28 mouse cellular contexts compared by ENCODE assay signal in genomic region chrX:7904441-7904840, GRCm38 (mm10). TPM values are rescaled to one million over a fixed set of nuclear protein-coding genes. Genes with fewer than 3 reads are reported as not detected.
DNase-seq lines count a peak whose midpoint lies in the region.
"Had no signal": no experiment of that assay in that cellular context is flagged by ENCODE, and none has a peak within 500 bp of the region (broad histone marks: within the 10 kb centered on the region; RNA-seq: fewer than 3 reads in every experiment).

No protein-coding gene starts in this region.

- peak; percentile 48 to 82 for DNase-seq in adrenal gland, adult (ENCODE audit: inconsistent age in 2 of 2, low spot score in 1 of 2)
- no peak for DNase-seq in adrenal gland, postnatal 4 days (ENCODE audit: low spot score in 2 of 2)
- DNase-seq in adrenal gland, adult 2 months: peak; percentile 52
- DNase-seq in adrenal gland, postnatal 25 days: no peak
- DNase-seq in adrenal gland, postnatal 10 days: peak; percentile 18
- no peak for DNase-seq in adrenal gland, adult 8-10 months
- DNase-seq: adrenal gland, postnatal 14 days; B cell, adult 2 months; cerebellum, adult 11 months; cerebellum, adult 11-12 months; cerebellum, adult 18-20 months; cerebellum, adult 2 months; cerebellum, adult 8-10 months; cerebellum, adult 9-10 months; cerebellum, adult 9-11 months; cerebellum, postnatal 10 days; cerebellum, postnatal 14 days had no signal

RNA-seq across cellular contexts. Expression of gene Gm10491, which starts 3.2 kb away (rescaled TPM):
- total RNA-seq in adrenal gland, postnatal 4 days (2021): not detected
- total RNA-seq in adrenal gland, adult 2 months (2021): not detected
- not detected in 2 replicates for polyA plus RNA-seq in adrenal gland, adult 2 months (2012; rRNA removed)
- total RNA-seq in adrenal gland, postnatal 25 days (2021): not detected in 2 replicates
- total RNA-seq in adrenal gland, postnatal 10 days (2021): not detected
- not detected for total RNA-seq in adrenal gland, adult 8-10 months (2022)
- total RNA-seq: adrenal gland, adult 18-20 months; adrenal gland, postnatal 14 days; adrenal gland, postnatal 36 days; CH12.LX; ES-E14; G1E; MEL had no signal
- polyA plus RNA-seq: activated CD4-positive, CD25-positive, alpha-beta regulatory T cell, adult 4 months; brain, embryonic 14.5 days; C2C12; CD4-positive, CD25-positive, alpha-beta regulatory T cell, adult 4 months; cerebellum, adult 2 months; G1E; Patski had no signal

RNA-seq across cellular contexts. Expression of gene Gm10490, which starts 4.9 kb away (rescaled TPM):
- not detected for total RNA-seq in adrenal gland, postnatal 4 days (2021)
- not detected for total RNA-seq in adrenal gland, adult 2 months (2021)
- not detected in 2 replicates for polyA plus RNA-seq in adrenal gland, adult 2 months (2012; rRNA removed)
- 1.9 TPM in 1 of 2 replicates, not detected in the other for total RNA-seq in adrenal gland, postnatal 25 days (2021)
- total RNA-seq in adrenal gland, postnatal 10 days (2021): not detected
- total RNA-seq in adrenal gland, adult 8-10 months (2022): not detected
- total RNA-seq: adrenal gland, adult 18-20 months; adrenal gland, postnatal 14 days; adrenal gland, postnatal 36 days; CH12.LX; ES-E14; MEL had no signal
- polyA plus RNA-seq: activated CD4-positive, CD25-positive, alpha-beta regulatory T cell, adult 4 months; brain, embryonic 14.5 days; CD4-positive, CD25-positive, alpha-beta regulatory T cell, adult 4 months; cerebellum, adult 2 months; G1E; Patski had no signal

RNA-seq across cellular contexts. Expression of gene Timm17b, which starts 5.3 kb away (rescaled TPM):
- 100 to 1,000 TPM in 1 of 2 experiments, 10 to 100 TPM in 1; 95.7 to 101 TPM for total RNA-seq in adrenal gland, postnatal 4 days (2021)
- total RNA-seq in adrenal gland, adult 2 months (2021): 100 to 1,000 TPM; 102 to 113 TPM
- polyA plus RNA-seq in adrenal gland, adult 2 months (2012; rRNA removed): 79.3 and 93.5 TPM in 2 replicates
- total RNA-seq in adrenal gland, postnatal 25 days (2021): 114 and 134 TPM in 2 replicates
- 10 to 100 TPM; 88.3 to 94.3 TPM for total RNA-seq in adrenal gland, postnatal 10 days (2021)
- total RNA-seq in adrenal gland, adult 8-10 months (2022): 100 to 1,000 TPM; 110 to 134 (median 131) TPM

RNA-seq across cellular contexts. Expression of gene Pqbp1, which starts 5.4 kb away (rescaled TPM):
- total RNA-seq in adrenal gland, postnatal 4 days (2021): 100 to 1,000 TPM; 108 to 111 TPM
- 100 to 1,000 TPM; 102 to 144 TPM for total RNA-seq in adrenal gland, adult 2 months (2021)
- 93.3 and 120 TPM in 2 replicates for polyA plus RNA-seq in adrenal gland, adult 2 months (2012; rRNA removed)
- total RNA-seq in adrenal gland, postnatal 25 days (2021): 118 and 127 TPM in 2 replicates
- 10 to 100 TPM; 66.3 to 79.2 TPM for total RNA-seq in adrenal gland, postnatal 10 days (2021)
- total RNA-seq in adrenal gland, adult 8-10 months (2022): 100 to 1,000 TPM in 3 of 4 experiments, 10 to 100 TPM in 1; 96.2 to 130 (median 106) TPM

RNA-seq across cellular contexts. Expression of gene Pcsk1n, which starts 15.2 kb away (rescaled TPM):
- total RNA-seq in adrenal gland, postnatal 4 days (2021): 10 to 100 TPM; 63.6 to 65.7 TPM
- 10 to 100 TPM; 34.7 to 59.2 TPM for total RNA-seq in adrenal gland, adult 2 months (2021)
- polyA plus RNA-seq in adrenal gland, adult 2 months (2012; rRNA removed): 223 and 268 TPM in 2 replicates
- 39.1 and 47.5 TPM in 2 replicates for total RNA-seq in adrenal gland, postnatal 25 days (2021)
- 10 to 100 TPM; 37.3 to 41.2 TPM for total RNA-seq in adrenal gland, postnatal 10 days (2021)
- total RNA-seq in adrenal gland, adult 8-10 months (2022): 10 to 100 TPM; 47.2 to 84.3 (median 72.8) TPM
- total RNA-seq: CH12.LX, G1E, MEL had no signal
- polyA plus RNA-seq: activated CD4-positive, CD25-positive, alpha-beta regulatory T cell, adult 4 months; C2C12; CD4-positive, CD25-positive, alpha-beta regulatory T cell, adult 4 months; G1E; Patski had no signal

Comparison
In these comparisons a context has a peak if more than half of its experiments do, and no peak if none do; other contexts are left out.
1. DNase-seq: peak in adrenal gland, adult (2 of 2), adrenal gland, adult 2 months (single experiment) and adrenal gland, postnatal 10 days (single experiment); none in adrenal gland, postnatal 4 days (0 of 2), adrenal gland, postnatal 25 days (single experiment) and adrenal gland, adult 8-10 months (single experiment).